Mouse (Mus musculus): ENCODE results near the gene Rdh5. TPM values are rescaled to one million over a fixed set of nuclear protein-coding genes. Genes with fewer than 3 reads are reported as not detected.

Gene Rdh5
- polyA plus RNA-seq, 1 experiment from 2014 or later: 12.3 TPM

Other genes with a start within 250 kb of the Rdh5 start
- gene Suox, start 248.8 kb downstream of the Rdh5 start, polyA plus RNA-seq (2015; fragmentation: Nextera tagmentation; extraction: Ambion mirVana): 11.2 and 12.7 TPM in 2 replicates
- gene Rab5b, start 226.6 kb downstream of the Rdh5 start, polyA plus RNA-seq (2015; fragmentation: Nextera tagmentation; extraction: Ambion mirVana): 128 and 131 TPM in 2 replicates
- 0.14 and 0.25 TPM in 2 replicates for gene Pmel, start 218.7 kb downstream of the Rdh5 start, polyA plus RNA-seq (2015; fragmentation: Nextera tagmentation; extraction: Ambion mirVana)
- gene Cdk2, start 217.9 kb downstream of the Rdh5 start, polyA plus RNA-seq (2015; fragmentation: Nextera tagmentation; extraction: Ambion mirVana): 29.7 and 37.8 TPM in 2 replicates
- 4.6 and 5.1 TPM in 2 replicates for gene Dgka, start 178.0 kb downstream of the Rdh5 start, polyA plus RNA-seq (2015; fragmentation: Nextera tagmentation; extraction: Ambion mirVana)
- 37.9 and 43.6 TPM in 2 replicates for gene Pym1, start 175.0 kb downstream of the Rdh5 start, polyA plus RNA-seq (2015; fragmentation: Nextera tagmentation; extraction: Ambion mirVana)
- gene Mmp19, start 132.0 kb downstream of the Rdh5 start, polyA plus RNA-seq (2015; fragmentation: Nextera tagmentation; extraction: Ambion mirVana): 0.54 and 0.73 TPM in 2 replicates
- gene Dnajc14, start 118.8 kb downstream of the Rdh5 start, polyA plus RNA-seq (2015; fragmentation: Nextera tagmentation; extraction: Ambion mirVana): 67.2 and 68.2 TPM in 2 replicates
- 10.7 and 13.7 TPM in 2 replicates for gene Tmem198b, start 118.5 kb downstream of the Rdh5 start, polyA plus RNA-seq (2015; fragmentation: Nextera tagmentation; extraction: Ambion mirVana)
- gene Sarnp, start 105.6 kb downstream of the Rdh5 start, polyA plus RNA-seq (2015; fragmentation: Nextera tagmentation; extraction: Ambion mirVana): 180 and 194 TPM in 2 replicates
- gene Ormdl2, start 101.2 kb downstream of the Rdh5 start, polyA plus RNA-seq (2015; fragmentation: Nextera tagmentation; extraction: Ambion mirVana): 20.9 and 22.5 TPM in 2 replicates
- 5.6 and 7.0 TPM in 2 replicates for gene Gdf11, start 31.2 kb downstream of the Rdh5 start, polyA plus RNA-seq (2015; fragmentation: Nextera tagmentation; extraction: Ambion mirVana)
- gene Cd63, start 21.9 kb downstream of the Rdh5 start, polyA plus RNA-seq (2015; fragmentation: Nextera tagmentation; extraction: Ambion mirVana): 119 and 137 TPM in 2 replicates
- 203 and 221 TPM in 2 replicates for gene Bloc1s1, start 1.1 kb upstream of the Rdh5 start, polyA plus RNA-seq (2015; fragmentation: Nextera tagmentation; extraction: Ambion mirVana)
- gene Itga7, start 10.9 kb upstream of the Rdh5 start, polyA plus RNA-seq (2015; fragmentation: Nextera tagmentation; extraction: Ambion mirVana): 3.1 and 3.4 TPM in 2 replicates
- not detected in 2 replicates for gene Mettl7b, start 38.1 kb upstream of the Rdh5 start, polyA plus RNA-seq (2015; fragmentation: Nextera tagmentation; extraction: Ambion mirVana)
- not detected in 2 replicates for gene Olfr9, start 66.5 kb upstream of the Rdh5 start, polyA plus RNA-seq (2015; fragmentation: Nextera tagmentation; extraction: Ambion mirVana)
- gene Olfr763, start 87.9 kb upstream of the Rdh5 start, polyA plus RNA-seq (2015; fragmentation: Nextera tagmentation; extraction: Ambion mirVana): not detected in 2 replicates
- gene Olfr764-ps1, start 117.0 kb upstream of the Rdh5 start, polyA plus RNA-seq (2015; fragmentation: Nextera tagmentation; extraction: Ambion mirVana): not detected in 2 replicates
- gene Olfr765, start 127.1 kb upstream of the Rdh5 start, polyA plus RNA-seq (2015; fragmentation: Nextera tagmentation; extraction: Ambion mirVana): not detected in 2 replicates
- not detected in 2 replicates for gene Olfr766-ps1, start 146.1 kb upstream of the Rdh5 start, polyA plus RNA-seq (2015; fragmentation: Nextera tagmentation; extraction: Ambion mirVana)
- not detected in 2 replicates for gene Olfr767, start 160.0 kb upstream of the Rdh5 start, polyA plus RNA-seq (2015; fragmentation: Nextera tagmentation; extraction: Ambion mirVana)
- gene Olfr768, start 176.5 kb upstream of the Rdh5 start, polyA plus RNA-seq (2015; fragmentation: Nextera tagmentation; extraction: Ambion mirVana): not detected in 2 replicates
- gene Olfr769, start 195.0 kb upstream of the Rdh5 start, polyA plus RNA-seq (2015; fragmentation: Nextera tagmentation; extraction: Ambion mirVana): not detected in 2 replicates
- gene Olfr770, start 216.1 kb upstream of the Rdh5 start, polyA plus RNA-seq (2015; fragmentation: Nextera tagmentation; extraction: Ambion mirVana): not detected in 2 replicates
- not detected in 2 replicates for gene Olfr771, start 241.9 kb upstream of the Rdh5 start, polyA plus RNA-seq (2015; fragmentation: Nextera tagmentation; extraction: Ambion mirVana)

Measured in forebrain, embryonic 16.5 days (tissue).